Mouse (Mus musculus): Measurements from ENCODE around the gene Eif2ak4. TPM values are rescaled to one million over a fixed set of nuclear protein-coding genes. Genes with fewer than 3 reads are reported as not detected.

The Eif2ak4 gene
- total RNA-seq, 1 experiment from 2014 or later, result 32.7 TPM

Other genes with a start within 250 kb of the Eif2ak4 start
- 3.1 and 3.9 TPM in 2 replicates for gene Fsip1, start 131.7 kb upstream of the Eif2ak4 start, total RNA-seq (2017)
- gene Gpr176, start 15.2 kb upstream of the Eif2ak4 start, total RNA-seq (2017), result 0.12 TPM in 2 replicates
- gene Srp14, start 91.1 kb downstream of the Eif2ak4 start, total RNA-seq (2017), result 184 and 186 TPM in 2 replicates
- gene Bmf, start 161.1 kb downstream of the Eif2ak4 start, total RNA-seq (2017), result 34.7 and 35.5 TPM in 2 replicates
- 3.8 and 5.0 TPM in 2 replicates for gene Bub1b, start 209.6 kb downstream of the Eif2ak4 start, total RNA-seq (2017)

All from neutrophil, adult 5-6 weeks (primary cell).